ENCODE assay signal across 19 mouse cellular contexts in genomic region chr12:104700266-104700665, GRCm38 (mm10). TPM values are rescaled to one million over a fixed set of nuclear protein-coding genes. Genes with fewer than 3 reads are reported as not detected.
DNase-seq lines count a peak whose midpoint lies in the region; ATAC-seq and TF ChIP-seq lines count a peak whose summit lies in the region.
"Had no signal": no experiment of that assay in that cellular context is flagged by ENCODE, and none has a peak within 500 bp of the region (broad histone marks: within the 10 kb centered on the region; RNA-seq: fewer than 3 reads in every experiment).

No protein-coding gene starts in this region.

- H3K4me2 ChIP-seq in embryonic facial prominence, embryonic 15.5 days (replicated peaks) = no peak overlapping the region
- H3K4me2 ChIP-seq in limb, embryonic 14.5 days (replicated peaks; ENCODE audit: low read depth, low read length, severe bottlenecking) = no peak overlapping the region
- H3K4me2 ChIP-seq: forebrain, embryonic 12.5 days; hindbrain, embryonic 12.5 days; lung, embryonic 15.5 days; midbrain, embryonic 15.5 days had no signal

- intact Hi-C loops in gastrocnemius, adult 2 months (cut with DNase I) = loop anchor here (5.0 kb wide), 1 partner anchor 237 kb away; no protein-coding TSS in a partner anchor
- intact Hi-C loops in left cerebral cortex, postnatal 25 days (cut with DNase I) = no loop called here

- no peak overlapping the region for H3K9ac ChIP-seq in embryonic facial prominence, embryonic 15.5 days
- no peak overlapping the region for H3K9ac ChIP-seq in limb, embryonic 14.5 days (ENCODE audit: low read depth, low read length, severe bottlenecking)
- H3K9ac ChIP-seq: forebrain, embryonic 12.5 days; hindbrain, embryonic 12.5 days; lung, embryonic 15.5 days; midbrain, embryonic 15.5 days had no signal

- no peaks in the 10 kb centered on the region for H3K27me3 ChIP-seq in embryonic facial prominence, embryonic 10.5 days (replicated peaks; ENCODE audit: low read depth, poor library complexity, severe bottlenecking)
- no peaks in the 10 kb centered on the region for H3K27me3 ChIP-seq in embryonic facial prominence, embryonic 15.5 days
- no peaks in the 10 kb centered on the region for H3K27me3 ChIP-seq in limb, embryonic 14.5 days (ENCODE audit: control insufficient read depth, insufficient read depth, low read length)
- H3K27me3 ChIP-seq: forebrain, embryonic 12.5 days; hindbrain, embryonic 12.5 days; lung, embryonic 15.5 days; midbrain, embryonic 15.5 days had no signal

- no peaks in the 10 kb centered on the region for H3K9me3 ChIP-seq in embryonic facial prominence, embryonic 10.5 days
- H3K9me3 ChIP-seq in embryonic facial prominence, embryonic 15.5 days (replicated peaks) = no peaks in the 10 kb centered on the region
- no peaks in the 10 kb centered on the region for H3K9me3 ChIP-seq in limb, embryonic 14.5 days (ENCODE audit: control insufficient read depth, low read length)
- H3K9me3 ChIP-seq: forebrain, embryonic 12.5 days; G1E; hindbrain, embryonic 12.5 days; lung, embryonic 15.5 days; midbrain, embryonic 10.5 days; midbrain, embryonic 15.5 days had no signal

- no peak for ATAC-seq in embryonic facial prominence, embryonic 15.5 days (ENCODE audit: insufficient number of reproducible peaks, low FRiP score, low TSS enrichment, low read depth)
- ATAC-seq in limb, embryonic 14.5 days (ENCODE audit: low FRiP score, low read depth) = no peak
- ATAC-seq: intestine, embryonic 16.5 days; midbrain, embryonic 15.5 days had no signal

- WGBS in embryonic facial prominence, embryonic 10.5 days = 47% methylated on average over 7 of the region's 7 CpGs
- 34% methylated on average over 7 of the region's 7 CpGs for WGBS in embryonic facial prominence, embryonic 15.5 days
- 55% methylated on average over 7 of the region's 7 CpGs for WGBS in limb, embryonic 14.5 days

- peaks cover 44% of the 10 kb centered on the region for H3K4me1 ChIP-seq in embryonic facial prominence, embryonic 10.5 days
- peaks cover 31% of the 10 kb centered on the region for H3K4me1 ChIP-seq in embryonic facial prominence, embryonic 15.5 days
- peaks cover 11% of the 10 kb centered on the region for H3K4me1 ChIP-seq in limb, embryonic 14.5 days (ENCODE audit: control insufficient read depth, insufficient read depth, low read length)
- H3K4me1 ChIP-seq: lung, embryonic 15.5 days; midbrain, embryonic 10.5 days; midbrain, embryonic 15.5 days had no signal

- peak overlapping the region; percentile 20; the same call in 1 of the 2 replicates for H3K4me3 ChIP-seq in gastrocnemius, adult 2 months
- H3K4me3 ChIP-seq in embryonic facial prominence, embryonic 10.5 days = no peak overlapping the region
- H3K4me3 ChIP-seq in embryonic facial prominence, embryonic 15.5 days (replicated peaks) = no peak overlapping the region
- no peak overlapping the region for H3K4me3 ChIP-seq in limb, embryonic 14.5 days (replicated peaks; ENCODE audit: low read length)
- H3K4me3 ChIP-seq: erythroblast, embryonic 14.5 days; forebrain, embryonic 12.5 days; hindbrain, embryonic 12.5 days; layer of hippocampus, adult 2 months; left cerebral cortex, adult 2 months; lung, embryonic 15.5 days; midbrain, embryonic 10.5 days; midbrain, embryonic 15.5 days had no signal

- DNase-seq in gastrocnemius, adult 2 months = peak; percentile 53
- DNase-seq in gastrocnemius, postnatal 4 days (ENCODE audit: low spot score in 2 of 2) = no peak
- DNase-seq in embryonic facial prominence, embryonic 10.5 days (ENCODE audit: low spot score) = no peak
- DNase-seq in limb, embryonic 14.5 days (ENCODE audit: low spot score) = no peak
- no peak for DNase-seq in urinary bladder, postnatal 25 days (ENCODE audit: low spot score)
- no peak for DNase-seq in left cerebral cortex, postnatal 25 days (ENCODE audit: low spot score in 2 of 2)
- DNase-seq: thymus, adult 18-20 months had no signal

- H3K27ac ChIP-seq in gastrocnemius, adult 2 months = peak overlapping the region; percentile 84
- peak overlapping the region; percentile 65; the same call in 1 of the 2 replicates for H3K27ac ChIP-seq in embryonic facial prominence, embryonic 10.5 days (replicated peaks)
- H3K27ac ChIP-seq in embryonic facial prominence, embryonic 15.5 days (replicated peaks) = peak overlapping the region; percentile 18; the same call in 1 of the 2 replicates
- 0 out of 2 replicates have a peak overlapping the region, but pooled peaks have one; percentile 9 for H3K27ac ChIP-seq in limb, embryonic 14.5 days (replicated peaks; ENCODE audit: low read depth, low read length)
- H3K27ac ChIP-seq: layer of hippocampus, adult 2 months; left cerebral cortex, adult 2 months; lung, embryonic 15.5 days; midbrain, embryonic 10.5 days; midbrain, embryonic 15.5 days; stomach, postnatal 0 days had no signal

- no peak for TF ChIP-seq POLR2A in limb, embryonic 14.5 days (IDR thresholded peaks at IDR 0.05; ENCODE audit: borderline replicate concordance, extremely low read depth, insufficient read depth, insufficient read length)

- H3K36me3 ChIP-seq in embryonic facial prominence, embryonic 10.5 days (replicated peaks) = peaks cover 83% of the 10 kb centered on the region
- peaks cover 59% of the 10 kb centered on the region for H3K36me3 ChIP-seq in embryonic facial prominence, embryonic 15.5 days
- peaks cover 84% of the 10 kb centered on the region for H3K36me3 ChIP-seq in limb, embryonic 14.5 days (ENCODE audit: control insufficient read depth, insufficient read depth, low read length)

- no peak for TF ChIP-seq CTCF in gastrocnemius, adult 2 months (IDR thresholded peaks at IDR 0.05)

RNA-seq across cellular contexts. Expression of gene Dicer1, which starts 51.5 kb away (rescaled TPM):
- 10 to 100 TPM; 35.0 to 38.0 TPM for total RNA-seq in gastrocnemius, adult 2 months (2021)
- total RNA-seq in gastrocnemius, postnatal 4 days (2021) = 10 to 100 TPM; 59.6 to 65.3 TPM
- polyA plus RNA-seq in embryonic facial prominence, embryonic 10.5 days (2016; fragmentation: Nextera tagmentation; extraction: Ambion mirVana) = 52.6 and 54.6 TPM in 2 replicates
- 30.7 and 32.8 TPM in 2 replicates for polyA plus RNA-seq in embryonic facial prominence, embryonic 15.5 days (2015; fragmentation: Nextera tagmentation; extraction: Ambion mirVana)
- polyA plus RNA-seq in limb, embryonic 14.5 days (2012; rRNA removed) = 28.7 and 30.4 TPM in 2 replicates
- polyA plus RNA-seq in limb, embryonic 14.5 days (2014; fragmentation: Nextera tagmentation; extraction: Ambion mirVana) = 19.9 and 22.2 TPM in 2 replicates
- total RNA-seq in left cerebral cortex, postnatal 25 days (2021) = 10 to 100 TPM; 38.5 to 41.3 TPM

Comparison
In these comparisons a context has a peak if more than half of its experiments do, and no peak if none do; other contexts are left out.
1. H3K27ac ChIP-seq: peak in every context shown above with its lines; median percentile 84 in gastrocnemius, adult 2 months; 65 in embryonic facial prominence, embryonic 10.5 days; 18 in embryonic facial prominence, embryonic 15.5 days; 9 in limb, embryonic 14.5 days.